Mouse (Mus musculus): ENCODE measurements around the gene Adipor2. TPM values are rescaled to one million over a fixed set of nuclear protein-coding genes. Genes with fewer than 3 reads are reported as not detected.
"Not testable (repeated sequence)": the region's sequence is repeated elsewhere in the genome, so short reads cannot be mapped to it uniquely, and the experiment has no call there.

Adipor2 gene
- polyA plus RNA-seq, 1 experiment from 2014 or later = 43.3 TPM

GRCm38 (mm10) chr6:119363593-119363992, 53.9 kb downstream of the Adipor2 start:
- DNase-seq (ENCODE audit: low spot score) (no peak), ATAC-seq (replicated peaks; ENCODE audit: low FRiP score, low read depth) (no peak)
- H3K4me3 ChIP-seq (replicated peaks; ENCODE audit: low read depth, low read length) = no peak overlapping the region
- H3K9ac ChIP-seq (ENCODE audit: low read depth, low read length) = no peak overlapping the region
- H3K27ac ChIP-seq = no peak overlapping the region
- 91% methylated on average over 5 of the region's 5 CpGs for WGBS
- no peak overlapping the region for H3K4me2 ChIP-seq (ENCODE audit: low read length)
- peaks cover 23% of the 10 kb centered on the region for H3K36me3 ChIP-seq (ENCODE audit: insufficient read depth, low read length)
- no peaks in the 10 kb centered on the region for H3K4me1 ChIP-seq (replicated peaks; ENCODE audit: insufficient read depth, low read length)
- no peaks in the 10 kb centered on the region for H3K9me3 ChIP-seq (replicated peaks; ENCODE audit: low read length)
- no peaks in the 10 kb centered on the region for H3K27me3 ChIP-seq (ENCODE audit: insufficient read depth, low read length)
- no peak for TF ChIP-seq CTCF (IDR thresholded peaks at IDR 0.05; ENCODE audit: low read depth)

GRCm38 (mm10) chr6:119360925-119361702, 56.4 kb downstream of the Adipor2 start:
- H3K27me3 ChIP-seq (ENCODE audit: insufficient read depth, low read length) = no peaks in the 10 kb centered on the region
- no peak overlapping the region for H3K4me2 ChIP-seq (ENCODE audit: low read length)
- TF ChIP-seq CTCF (IDR thresholded peaks at IDR 0.05; ENCODE audit: low read depth) = no peak
- ATAC-seq (replicated peaks; ENCODE audit: low FRiP score, low read depth) (no peak), DNase-seq (ENCODE audit: low spot score) (no peak)
- H3K36me3 ChIP-seq (ENCODE audit: insufficient read depth, low read length) = peaks cover 36% of the 10 kb centered on the region
- WGBS = 93% methylated on average over 3 of the region's 3 CpGs
- no peak overlapping the region for H3K4me3 ChIP-seq (replicated peaks; ENCODE audit: low read depth, low read length)
- H3K4me1 ChIP-seq (replicated peaks; ENCODE audit: insufficient read depth, low read length) = no peaks in the 10 kb centered on the region
- H3K27ac ChIP-seq = no peak overlapping the region
- no peak overlapping the region for H3K9ac ChIP-seq (ENCODE audit: low read depth, low read length)
- H3K9me3 ChIP-seq (replicated peaks; ENCODE audit: low read length) = no peaks in the 10 kb centered on the region

- not testable (repeated sequence) for H3K4me3 ChIP-seq (replicated peaks; ENCODE audit: low read depth, low read length); H3K27me3 ChIP-seq (ENCODE audit: insufficient read depth, low read length); DNase-seq (ENCODE audit: low spot score); H3K4me2 ChIP-seq (ENCODE audit: low read length); H3K27ac ChIP-seq; ATAC-seq (replicated peaks; ENCODE audit: low FRiP score, low read depth); H3K9ac ChIP-seq (ENCODE audit: low read depth, low read length); H3K9me3 ChIP-seq (replicated peaks; ENCODE audit: low read length); H3K4me1 ChIP-seq (replicated peaks; ENCODE audit: insufficient read depth, low read length)
- 92% methylated on average over 6 of the region's 6 CpGs for WGBS
- H3K36me3 ChIP-seq (ENCODE audit: insufficient read depth, low read length) = peaks cover 39% of the 10 kb centered on the region
Observed at GRCm38 (mm10) chr6:119360250-119360649, 57.3 kb downstream of the Adipor2 start.

GRCm38 (mm10) chr6:119358020-119358571, 59.4 kb downstream of the Adipor2 start:
- Histone ChIP-seq H3K27ac (no peak overlapping the region), H3K36me3 (ENCODE audit: insufficient read depth, low read length) (peaks cover 52% of the 10 kb centered on the region), H3K4me2 (ENCODE audit: low read length) (no peak overlapping the region), H3K9ac (ENCODE audit: low read depth, low read length) (no peak overlapping the region), H3K27me3 (ENCODE audit: insufficient read depth, low read length) (no peaks in the 10 kb centered on the region), H3K4me3 (replicated peaks; ENCODE audit: low read depth, low read length) (no peak overlapping the region), H3K4me1 (replicated peaks; ENCODE audit: insufficient read depth, low read length) (no peaks in the 10 kb centered on the region), H3K9me3 (replicated peaks; ENCODE audit: low read length) (no peaks in the 10 kb centered on the region)
- DNase-seq (ENCODE audit: low spot score) (no peak), ATAC-seq (replicated peaks; ENCODE audit: low FRiP score, low read depth) (no peak)
- TF ChIP-seq CTCF (IDR thresholded peaks at IDR 0.05; ENCODE audit: low read depth) = no peak
- WGBS = 86% methylated on average over 8 of the region's 8 CpGs

DNA sequence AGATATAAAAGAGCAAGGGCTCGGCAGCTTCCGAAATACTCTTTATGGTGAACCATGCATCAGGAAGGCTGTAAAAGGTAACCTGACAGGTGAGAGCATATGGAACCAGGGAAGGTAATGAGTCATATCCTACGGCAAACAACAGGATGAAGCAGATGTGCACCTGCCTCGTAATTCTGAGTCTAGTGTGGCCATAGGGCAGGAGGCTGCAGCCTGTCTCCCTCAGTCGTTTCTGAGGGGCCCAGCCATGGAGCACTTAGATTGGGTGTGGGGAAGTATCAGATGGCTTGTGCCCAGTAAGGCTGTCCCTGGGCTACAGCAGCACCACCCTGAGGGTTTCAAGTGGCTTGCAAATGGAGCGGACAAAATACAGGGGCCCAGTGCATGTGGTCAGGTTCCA, 65.0 kb downstream of the Adipor2 start:
- Histone ChIP-seq H3K27me3 (ENCODE audit: insufficient read depth, low read length) (no peaks in the 10 kb centered on the region), H3K4me3 (replicated peaks; ENCODE audit: low read depth, low read length) (no peak overlapping the region), H3K36me3 (ENCODE audit: insufficient read depth, low read length) (peaks cover 34% of the 10 kb centered on the region), H3K9me3 (replicated peaks; ENCODE audit: low read length) (no peaks in the 10 kb centered on the region), H3K9ac (ENCODE audit: low read depth, low read length) (no peak overlapping the region), H3K4me1 (replicated peaks; ENCODE audit: insufficient read depth, low read length) (no peaks in the 10 kb centered on the region), H3K4me2 (ENCODE audit: low read length) (no peak overlapping the region), H3K27ac (no peak overlapping the region)
- DNase-seq (ENCODE audit: low spot score) = no peak
- TF ChIP-seq CTCF (IDR thresholded peaks at IDR 0.05; ENCODE audit: low read depth) = no peak
- no peak for ATAC-seq (replicated peaks; ENCODE audit: low FRiP score, low read depth)
- 66% methylated on average over 6 of the region's 6 CpGs for WGBS

DNA sequence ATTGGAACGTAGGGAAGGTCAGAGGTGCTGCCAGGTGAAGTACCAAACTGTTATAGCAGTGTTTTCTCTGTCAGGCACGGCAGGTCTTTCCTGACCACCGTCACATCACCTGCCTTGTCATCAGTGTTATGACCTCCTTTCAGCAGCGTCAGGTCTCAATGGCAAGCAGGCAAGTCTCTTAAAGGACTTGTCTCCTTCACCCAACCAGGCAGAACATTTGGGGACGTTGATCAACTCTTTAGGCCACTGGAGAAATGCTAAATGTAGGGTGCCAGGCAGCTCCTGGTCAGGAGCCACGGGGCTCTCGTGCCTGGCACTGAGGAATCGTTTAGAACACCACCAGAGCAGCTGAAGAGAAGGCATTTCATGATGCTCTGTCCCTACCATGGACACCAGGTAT, 65.8 kb downstream of the Adipor2 start:
- TF ChIP-seq CTCF (IDR thresholded peaks at IDR 0.05; ENCODE audit: low read depth) = no peak
- H3K27ac ChIP-seq = no peak overlapping the region
- ATAC-seq (replicated peaks; ENCODE audit: low FRiP score, low read depth) = no peak
- H3K9me3 ChIP-seq (replicated peaks; ENCODE audit: low read length) = no peaks in the 10 kb centered on the region
- H3K4me3 ChIP-seq (replicated peaks; ENCODE audit: low read depth, low read length) = no peak overlapping the region
- no peak overlapping the region for H3K4me2 ChIP-seq (ENCODE audit: low read length)
- H3K27me3 ChIP-seq (ENCODE audit: insufficient read depth, low read length) = no peaks in the 10 kb centered on the region
- 71% methylated on average over 8 of the region's 8 CpGs for WGBS
- H3K4me1 ChIP-seq (replicated peaks; ENCODE audit: insufficient read depth, low read length) = no peaks in the 10 kb centered on the region
- no peak for DNase-seq (ENCODE audit: low spot score)
- no peak overlapping the region for H3K9ac ChIP-seq (ENCODE audit: low read depth, low read length)
- peaks cover 30% of the 10 kb centered on the region; the same call in 1 of the 2 replicates for H3K36me3 ChIP-seq (ENCODE audit: insufficient read depth, low read length)

Data from kidney, postnatal 0 days (tissue).